Mouse (Mus musculus) heart, postnatal 10 days (tissue): ENCODE data around the gene Vmn2r105. TPM values are rescaled to one million over a fixed set of nuclear protein-coding genes. Genes with fewer than 3 reads are reported as not detected.

Experiments
- DNase-seq, 2 experiments: peaks; one replicate each; pipeline ENCODE4 v3.0.0; 2021
- intact Hi-C: fragments of 180-260 bp; cut with DNase I; formaldehyde crosslinking; loops from one replicate; pipeline ENCODE4 v1.15.1; 2025
- total RNA-seq, 2 experiments: library from RNA; stranded (reverse); gene quantifications; 2 replicates each; pipeline ENCODE4 v1.2.3; 2021

The Vmn2r105 gene
- not detected for total RNA-seq

DNA sequence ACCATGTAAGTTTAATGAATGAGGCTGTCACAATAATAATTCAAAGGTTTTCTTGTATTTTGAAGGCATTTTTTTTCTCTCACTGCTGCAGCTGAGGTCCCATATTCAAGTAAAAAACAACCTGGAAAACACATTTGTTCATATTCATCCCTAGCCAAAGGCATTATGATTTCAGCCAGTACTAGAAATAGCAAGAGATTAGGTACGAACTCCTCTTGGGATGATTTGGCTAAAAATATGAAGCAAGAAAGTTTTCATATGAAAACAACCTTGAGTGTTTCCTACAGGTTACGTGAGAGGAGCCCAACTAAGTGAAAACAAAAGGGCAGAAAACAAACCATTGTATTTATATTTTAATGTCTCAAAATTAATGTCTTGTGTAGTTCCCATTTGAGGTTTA, at the start of gene Vmn2r105:
Gene Vmn2r105, minus strand, starts transcription at position 101 of the 400 bp plus-strand sequence.
- intact Hi-C loops, result no loop called here
- DNase-seq, result no peak

- intact Hi-C loops, result no loop called here
- DNase-seq, result no peak
Observed at GRCm38 (mm10) chr17:20255522-20255921, 20.7 kb upstream of the Vmn2r105 start.

- intact Hi-C loops, result no loop called here
- no peak for DNase-seq
Observed at GRCm38 (mm10) chr17:20182997-20183396, 51.9 kb downstream of the Vmn2r105 start, which contains the start of gene Fpr-rs6. Fpr-rs6 (minus strand) TSS chr17:20183097.

Other genes starting within 250 kb of the Vmn2r105 start
- gene Vmn2r104, start 186.7 kb downstream of the Vmn2r105 start, total RNA-seq, result not detected
- gene Fpr-rs7, start 120.8 kb downstream of the Vmn2r105 start, total RNA-seq, result not detected
- not detected for gene Fpr-rs6, start 52.0 kb downstream of the Vmn2r105 start, total RNA-seq
- gene Vmn2r106, start 50.5 kb upstream of the Vmn2r105 start, total RNA-seq, result not detected
- gene Vmn2r107, start 110.2 kb upstream of the Vmn2r105 start, total RNA-seq, result not detected
- not detected for gene Vmn1r224, start 179.1 kb upstream of the Vmn2r105 start, total RNA-seq
- gene Vmn2r108, start 246.3 kb upstream of the Vmn2r105 start, total RNA-seq, result not detected